Mouse (Mus musculus): ENCODE results near the gene Steap1.

The Steap1 gene

DNA sequence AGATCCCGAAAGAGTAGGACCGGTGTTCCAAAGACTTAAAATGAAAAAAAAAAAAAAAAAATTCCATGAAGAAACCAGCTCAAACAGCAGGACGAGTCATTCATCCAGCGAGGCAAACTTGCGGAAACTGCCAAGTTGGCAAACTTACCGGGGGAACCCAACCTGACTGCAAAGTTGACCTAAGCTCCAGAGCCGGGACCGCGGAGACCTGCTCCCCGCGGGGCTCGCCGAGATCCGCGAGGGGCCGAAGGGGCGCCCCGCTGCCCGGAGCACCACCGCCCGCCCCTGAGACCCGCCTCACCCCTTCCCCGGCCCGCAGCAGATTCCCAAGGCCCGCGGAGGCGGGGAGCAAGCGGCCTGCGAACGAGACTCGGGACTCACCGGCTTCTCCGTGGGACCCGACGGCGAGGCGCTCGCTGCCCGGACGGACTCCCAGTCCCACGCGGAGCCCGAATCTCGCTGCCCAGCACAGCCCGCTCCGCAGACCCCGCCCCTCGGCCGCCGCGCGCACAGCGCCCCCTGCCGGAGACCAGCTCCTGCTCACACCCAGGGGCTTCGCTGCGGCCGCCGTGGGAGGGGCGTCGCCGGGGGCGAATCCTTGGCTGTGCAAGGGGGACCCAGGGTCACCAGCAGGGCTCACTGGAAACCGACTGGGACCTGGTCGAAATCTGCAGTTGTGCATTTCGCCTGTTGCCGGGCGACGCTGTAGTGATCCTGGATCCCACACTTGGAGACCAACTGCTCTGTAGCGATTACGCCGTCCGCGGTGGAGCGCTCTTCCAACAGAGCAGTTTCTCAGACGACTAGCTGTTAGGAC lies at the start of gene Steap1:
Steap1 (minus strand) TSS at position 461 of the 817 bp plus-strand sequence.
- in situ Hi-C loops (cut with MseI, MboI), result no loop called here

DNA sequence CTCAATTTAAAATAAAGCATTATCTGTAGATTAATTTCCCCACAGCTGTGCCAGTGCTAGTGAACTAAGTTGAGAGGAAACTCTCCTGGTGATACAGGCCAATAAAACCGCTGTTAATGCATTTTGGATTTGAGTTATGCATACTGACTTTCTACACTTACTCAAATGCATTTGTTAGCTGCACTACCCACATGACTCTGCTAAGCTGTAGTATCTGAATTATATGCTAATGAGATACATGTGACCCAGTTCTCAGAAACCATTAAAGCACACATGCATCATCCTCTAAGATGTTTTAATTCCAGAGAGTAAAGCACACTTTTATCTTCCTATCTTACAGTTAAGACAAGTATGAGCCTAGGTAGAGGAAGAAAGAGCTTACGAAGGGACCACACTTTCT lies 38.0 kb upstream of the Steap1 start:
- in situ Hi-C loops (cut with MseI, MboI), result no loop called here

DNA sequence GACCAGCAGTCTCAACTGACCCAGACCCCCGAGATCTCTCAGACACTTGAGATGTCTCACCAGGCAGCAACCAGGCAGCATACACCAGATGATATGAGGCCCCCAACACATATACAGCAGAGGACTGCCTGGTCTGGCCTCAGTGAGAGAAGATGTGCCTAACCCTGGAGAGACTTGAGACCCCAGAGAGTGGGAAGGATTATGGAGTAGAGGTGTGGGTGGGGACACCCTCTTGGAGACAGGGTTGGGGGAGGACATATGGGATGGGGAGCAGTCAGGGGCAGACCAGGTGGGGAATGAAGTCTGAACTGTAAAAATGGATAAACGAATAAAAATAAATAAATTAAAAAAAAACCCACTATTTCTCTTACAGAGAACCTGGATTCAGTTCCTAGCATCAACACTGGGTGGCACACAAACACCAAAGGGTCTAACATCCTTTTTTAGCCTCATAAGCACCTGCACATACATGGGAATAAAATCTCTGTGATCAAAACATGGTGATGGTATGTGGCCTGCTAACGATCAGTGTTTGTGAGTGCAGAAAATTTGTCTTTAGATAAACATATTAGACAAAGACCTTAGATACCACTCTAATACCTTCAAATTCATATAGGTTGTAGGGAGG lies 7.4 kb upstream of the Steap1 start:
- in situ Hi-C loops (cut with MseI, MboI), result no loop called here

DNA sequence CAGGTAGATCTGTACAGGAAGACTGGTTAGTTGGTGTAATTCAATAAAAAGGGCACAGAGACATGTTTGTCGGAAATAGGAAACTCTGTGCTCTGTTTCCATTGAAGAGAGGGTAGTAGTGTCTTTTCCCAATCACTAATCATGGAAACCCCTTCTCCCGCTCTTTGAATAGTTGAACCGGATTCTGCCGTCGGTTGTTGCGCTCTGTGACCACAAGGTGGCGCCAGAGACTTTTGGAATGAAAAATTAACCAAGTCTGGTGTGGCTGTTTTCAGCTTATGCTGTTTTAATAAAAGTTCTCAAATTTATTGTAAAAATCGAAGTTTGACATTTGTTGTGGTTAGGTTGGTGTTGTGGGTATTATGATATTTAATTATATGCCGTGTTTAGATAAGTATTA lies 5.9 kb upstream of the Steap1 start:
- in situ Hi-C loops (cut with MseI, MboI), result no loop called here

DNA sequence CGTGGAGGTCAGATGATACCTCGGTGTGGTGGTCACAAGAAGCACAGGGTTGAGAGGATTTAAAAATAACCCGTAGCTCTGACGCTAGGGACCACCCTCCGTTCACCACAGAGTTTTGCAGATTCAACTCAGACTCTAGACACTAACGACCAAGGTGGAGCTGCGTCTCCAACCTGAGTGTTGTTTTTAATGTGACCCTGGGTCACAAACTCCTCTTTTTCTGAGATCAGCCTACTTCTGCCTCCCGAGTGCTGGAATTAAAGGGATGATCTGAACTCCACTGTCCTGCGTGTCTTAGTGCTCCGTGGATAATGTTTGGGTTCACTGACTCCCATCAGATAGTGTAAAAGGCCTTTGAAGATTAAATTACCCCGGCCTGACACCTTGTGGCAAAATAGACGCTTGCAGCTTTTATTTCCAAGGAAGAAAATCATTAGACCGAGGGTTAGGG lies 671 bp upstream of the Steap1 start:
- in situ Hi-C loops (cut with MseI, MboI), result loop anchor here (5.0 kb wide), 3 partner anchors 102 to 257 kb away; no protein-coding TSS in a partner anchor

DNA sequence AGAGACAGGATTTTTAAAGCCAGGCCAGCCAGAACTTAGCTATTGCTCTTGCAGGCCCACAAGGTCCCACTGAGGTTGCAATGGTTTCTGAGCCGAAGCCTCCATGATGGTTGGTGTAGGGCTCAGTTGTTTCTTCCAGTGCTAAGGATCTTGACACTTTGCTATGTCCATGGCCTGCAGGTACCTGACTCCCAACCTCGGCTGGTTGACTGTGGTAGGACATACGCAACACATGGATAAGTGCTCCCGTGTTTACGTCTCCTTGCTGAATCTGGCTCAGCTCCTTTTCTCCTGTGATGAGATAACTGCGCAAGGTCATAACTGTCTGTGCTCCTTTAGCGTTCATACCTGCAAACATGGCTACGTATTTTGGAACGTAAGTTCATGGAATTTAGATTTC lies 14.7 kb downstream of the Steap1 start:
- in situ Hi-C loops (cut with MseI, MboI), result no loop called here

DNA sequence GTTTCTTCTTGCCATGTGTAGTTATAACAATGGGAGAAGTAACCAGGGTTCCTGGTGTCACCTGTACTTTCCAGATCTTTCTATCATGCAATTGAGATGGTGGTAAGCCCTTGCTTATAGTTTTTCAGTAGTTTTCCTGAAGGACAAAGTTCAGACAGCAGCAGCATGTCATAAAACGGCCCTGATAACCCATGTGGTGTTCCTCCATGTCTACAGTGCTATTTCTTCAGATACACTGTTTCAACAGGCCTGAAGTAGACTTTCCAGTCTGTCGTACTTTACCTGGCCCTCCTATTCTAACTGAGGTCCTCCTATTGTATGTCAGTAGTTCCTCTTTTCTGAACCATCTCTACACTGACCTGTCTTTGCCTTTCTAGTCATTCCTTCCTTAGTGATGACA lies 16.3 kb downstream of the Steap1 start:
- in situ Hi-C loops (cut with MseI, MboI), result no loop called here

DNA sequence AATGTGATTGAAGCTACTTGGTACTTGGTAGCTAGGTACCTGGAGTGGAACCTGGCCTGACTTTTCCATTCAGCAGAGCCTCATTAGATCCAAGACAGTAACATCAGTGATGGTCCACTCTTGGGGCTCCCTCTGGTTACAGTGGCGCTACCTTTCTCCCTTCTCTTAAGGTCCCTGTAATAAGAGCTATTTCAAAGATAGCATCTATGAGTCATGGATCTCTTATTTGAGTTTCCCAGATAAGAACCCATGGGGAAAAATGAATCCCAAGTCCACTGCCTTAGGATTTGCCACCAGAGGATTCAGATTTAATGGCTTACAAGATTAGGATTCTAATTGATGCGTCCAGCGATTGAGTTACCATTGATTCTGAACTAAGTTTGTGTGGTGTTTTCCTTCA lies 16.9 kb downstream of the Steap1 start:
- in situ Hi-C loops (cut with MseI, MboI), result no loop called here

DNA sequence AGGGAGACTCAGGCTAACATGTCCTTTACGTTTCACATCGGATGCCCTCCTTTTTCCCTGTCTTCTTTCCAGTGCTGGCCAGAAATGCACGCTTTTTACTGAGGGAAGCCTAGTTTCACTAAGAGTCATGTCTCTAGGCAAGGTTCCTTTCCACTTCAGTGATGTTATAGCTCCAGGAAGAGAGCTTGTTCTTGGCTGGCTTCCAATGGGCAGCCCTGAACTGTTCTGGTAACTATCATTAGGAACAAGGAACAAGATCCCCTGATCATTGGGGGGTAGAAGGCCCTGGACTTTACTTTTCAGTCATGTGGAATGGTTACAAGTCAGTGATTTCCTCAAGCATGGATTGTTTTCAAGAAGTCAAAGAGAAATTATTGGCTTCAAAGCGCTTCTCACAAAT lies 19.2 kb downstream of the Steap1 start:
- in situ Hi-C loops (cut with MseI, MboI), result no loop called here

DNA sequence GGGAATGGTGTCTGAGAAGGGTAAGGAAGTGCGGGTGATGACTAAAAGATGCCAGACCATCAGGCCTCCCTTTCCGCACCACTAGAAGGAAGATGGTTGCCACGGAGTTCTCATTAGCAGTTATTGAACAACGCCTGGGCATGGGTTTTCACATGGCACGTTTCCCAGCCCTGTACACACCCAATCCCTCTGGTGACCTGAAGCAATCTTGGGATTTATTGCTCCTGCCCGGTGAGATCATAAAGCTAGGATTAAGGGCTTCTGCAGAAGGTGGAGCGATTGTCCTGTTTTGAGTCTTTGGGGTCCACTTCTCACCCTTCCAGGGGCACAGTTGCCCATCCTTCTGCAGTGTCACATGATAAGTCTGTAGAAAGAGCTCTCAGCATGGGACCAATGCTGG lies 26.9 kb downstream of the Steap1 start:
- in situ Hi-C loops (cut with MseI, MboI), result no loop called here

DNA sequence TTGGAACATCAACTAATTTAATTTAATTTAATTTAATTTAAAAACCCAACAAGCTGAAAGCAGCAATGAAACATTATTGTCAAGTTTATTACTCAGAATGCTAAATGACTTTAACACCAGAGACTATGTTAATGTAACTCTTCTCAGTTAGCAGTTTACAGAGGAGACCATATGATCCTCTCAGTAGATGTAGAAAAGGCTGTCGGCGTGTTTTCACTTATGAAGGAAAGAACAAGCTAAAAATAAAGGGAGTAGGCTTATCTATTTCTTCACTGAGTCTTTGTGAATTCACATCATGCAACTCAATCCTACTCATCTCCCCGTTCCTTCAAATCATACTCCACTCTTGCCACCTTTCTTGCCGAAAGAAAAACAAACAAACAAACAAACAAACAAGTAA lies 38.1 kb downstream of the Steap1 start:
- in situ Hi-C loops (cut with MseI, MboI), result no loop called here

DNA sequence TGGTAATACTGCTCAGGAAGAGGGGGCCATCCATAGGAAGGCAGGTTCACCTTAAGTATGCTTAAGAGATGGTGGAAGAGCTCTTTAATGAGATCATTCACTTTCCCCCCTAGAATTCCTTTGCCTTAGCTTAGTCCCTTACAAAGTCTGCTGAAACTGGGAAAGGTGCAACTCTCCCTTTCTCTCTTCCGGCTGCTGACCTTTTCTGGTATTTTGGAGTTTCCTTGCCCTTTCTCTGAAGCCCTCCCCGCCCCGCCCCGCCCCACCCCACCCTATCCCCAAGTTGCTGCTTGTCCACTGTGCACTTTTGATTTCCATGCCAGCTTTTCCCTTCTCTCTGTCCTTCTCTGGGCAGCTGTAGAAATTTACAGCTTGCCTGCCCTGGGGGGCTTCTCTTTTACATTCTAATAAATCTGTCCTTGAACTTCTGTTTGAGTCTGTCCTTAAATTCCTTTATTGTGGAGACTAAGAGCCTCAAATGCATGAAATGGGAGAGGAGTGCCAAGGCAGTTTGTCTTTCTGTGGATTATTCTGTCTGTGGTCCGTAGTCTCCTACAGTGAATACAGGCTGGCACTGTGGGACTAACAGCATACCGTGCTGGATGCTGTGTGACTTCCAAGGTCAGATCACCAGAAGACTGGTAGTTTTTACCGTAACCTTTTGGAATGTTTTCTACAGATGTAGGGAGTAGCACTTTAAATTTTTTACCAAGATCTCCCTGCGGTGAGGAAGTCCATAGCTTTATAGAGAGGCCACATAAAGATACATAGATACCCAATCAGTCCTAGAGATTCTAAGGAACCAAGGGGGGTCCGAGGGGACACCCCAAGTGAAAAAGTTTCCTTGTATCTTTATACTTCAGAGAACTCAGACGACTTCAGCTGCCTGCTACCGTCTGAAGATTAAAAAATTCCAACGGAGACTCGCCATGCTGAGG lies 41.5 kb downstream of the Steap1 start:
- in situ Hi-C loops (cut with MseI, MboI), result no loop called here

DNA sequence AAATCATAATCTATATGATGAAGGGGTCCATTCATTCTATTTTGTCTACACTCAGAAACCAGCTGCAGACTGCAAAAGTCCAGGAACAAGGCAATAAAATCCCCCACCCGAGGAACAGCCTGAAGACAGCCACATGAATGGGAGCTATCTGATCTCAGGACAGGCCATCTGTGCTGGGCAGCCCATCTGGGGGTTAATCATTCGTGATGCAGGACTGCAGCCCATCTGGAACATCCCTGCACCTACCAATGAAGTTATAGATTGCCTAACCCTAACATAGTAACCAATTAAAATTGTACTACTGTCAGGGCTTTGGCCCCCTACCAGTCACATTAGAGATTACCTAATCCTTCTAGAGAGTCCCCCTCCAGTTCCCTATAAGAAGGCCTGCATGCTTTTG lies 44.1 kb downstream of the Steap1 start:
- in situ Hi-C loops (cut with MseI, MboI), result no loop called here

DNA sequence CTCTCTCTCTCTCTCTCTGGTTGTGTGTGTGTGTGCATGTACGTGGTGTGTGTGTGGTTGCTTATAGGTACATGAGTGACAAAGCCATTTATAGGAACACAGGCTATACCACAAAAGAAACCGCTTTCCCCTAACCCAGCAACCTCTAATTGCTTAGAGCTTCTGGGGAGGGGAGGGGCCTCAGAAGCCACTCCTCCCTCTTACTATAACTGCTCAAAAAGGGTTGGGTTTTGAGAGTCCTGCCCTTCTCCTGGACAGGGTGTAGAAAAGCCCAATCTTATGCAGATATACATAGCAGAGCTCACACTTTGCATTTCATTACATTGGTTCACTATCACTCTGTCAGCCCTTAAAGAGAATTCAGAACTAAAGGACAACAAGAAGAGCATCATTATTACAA lies 48.7 kb downstream of the Steap1 start:
- in situ Hi-C loops (cut with MseI, MboI), result no loop called here

DNA sequence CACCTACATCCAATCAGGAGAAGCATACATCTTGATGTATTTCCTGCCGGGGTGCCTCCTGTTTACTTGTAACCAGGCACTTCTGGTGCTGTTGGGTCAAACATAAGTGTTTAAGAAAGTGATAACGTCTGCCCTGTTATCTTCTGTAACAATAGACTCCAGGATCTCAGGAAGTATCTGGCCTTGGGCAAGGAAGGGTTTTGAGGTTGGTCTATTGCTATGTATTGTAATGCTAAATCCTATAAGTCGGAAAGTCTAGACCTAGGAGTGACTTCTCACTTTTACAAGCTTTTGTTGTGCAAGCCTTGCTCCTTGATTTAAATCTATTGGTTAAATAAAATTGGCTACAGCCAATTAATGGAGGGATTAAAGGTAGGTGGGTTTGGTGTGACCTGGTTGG lies 50.3 kb downstream of the Steap1 start:
- in situ Hi-C loops (cut with MseI, MboI), result no loop called here

DNA sequence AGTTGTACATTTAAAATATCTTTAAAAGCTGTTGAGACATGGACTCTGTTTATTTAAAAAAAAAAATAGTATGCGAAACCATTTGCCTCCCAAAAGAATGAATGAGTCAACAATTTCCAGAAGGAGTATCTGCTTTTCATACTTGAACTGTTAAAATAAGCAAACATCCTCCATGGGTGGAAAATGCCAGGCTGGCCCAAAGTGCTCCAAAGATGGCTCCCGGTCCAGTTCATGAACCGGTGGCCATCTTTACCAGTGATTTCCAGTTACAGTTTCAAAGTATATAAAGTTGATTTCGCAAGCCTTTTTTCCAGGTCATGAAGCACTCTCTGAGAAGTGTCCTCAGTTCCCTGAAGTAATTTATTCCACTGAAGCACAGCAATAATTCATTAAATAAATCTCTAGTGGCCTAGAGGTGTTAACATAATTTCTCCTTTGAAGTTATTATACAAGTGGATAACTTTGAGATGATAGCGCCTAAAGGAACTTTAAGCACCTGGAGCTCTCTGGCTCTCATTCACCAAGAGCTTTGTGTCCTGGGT lies 53.7 kb downstream of the Steap1 start:
- in situ Hi-C loops (cut with MseI, MboI), result no loop called here

DNA sequence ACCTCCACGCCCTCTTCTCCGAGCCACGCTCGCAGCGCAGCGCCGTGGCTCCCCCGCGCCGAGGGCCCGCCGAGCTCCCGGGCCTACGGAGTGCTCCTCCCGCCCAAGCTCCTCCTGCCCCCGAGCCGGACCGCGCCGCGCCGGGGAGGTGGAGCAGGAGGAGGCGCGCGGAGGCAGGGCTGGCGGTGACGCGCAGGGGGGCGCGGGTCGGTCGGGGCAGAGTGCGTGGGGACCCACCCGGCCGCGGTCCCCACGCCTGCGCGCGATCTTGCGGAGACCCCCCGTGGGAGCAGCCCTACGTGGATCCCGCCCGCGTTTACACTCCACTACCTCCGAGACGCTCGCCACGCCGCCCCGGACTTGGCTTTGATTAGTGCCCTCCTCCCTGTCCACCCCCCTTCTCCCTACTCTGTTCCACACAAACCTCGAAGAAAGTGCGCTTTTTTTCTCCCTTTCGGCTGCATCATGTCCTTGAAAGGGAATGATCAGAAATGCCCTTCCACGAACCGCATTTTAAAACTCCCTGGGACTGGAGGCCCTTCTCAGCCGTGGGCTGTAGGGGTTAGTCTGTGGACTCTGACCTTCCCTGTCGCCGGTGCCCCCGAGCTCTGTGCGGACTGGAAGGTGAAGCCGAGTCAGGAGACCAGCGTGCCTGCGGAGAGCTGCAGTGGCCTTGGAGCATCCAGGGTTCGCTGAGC lies 55.0 kb downstream of the Steap1 start, which contains the start of gene Steap2:
Steap2 (minus strand) TSS at position 623 of the 698 bp plus-strand sequence.
- in situ Hi-C loops (cut with MseI, MboI), result no loop called here

DNA sequence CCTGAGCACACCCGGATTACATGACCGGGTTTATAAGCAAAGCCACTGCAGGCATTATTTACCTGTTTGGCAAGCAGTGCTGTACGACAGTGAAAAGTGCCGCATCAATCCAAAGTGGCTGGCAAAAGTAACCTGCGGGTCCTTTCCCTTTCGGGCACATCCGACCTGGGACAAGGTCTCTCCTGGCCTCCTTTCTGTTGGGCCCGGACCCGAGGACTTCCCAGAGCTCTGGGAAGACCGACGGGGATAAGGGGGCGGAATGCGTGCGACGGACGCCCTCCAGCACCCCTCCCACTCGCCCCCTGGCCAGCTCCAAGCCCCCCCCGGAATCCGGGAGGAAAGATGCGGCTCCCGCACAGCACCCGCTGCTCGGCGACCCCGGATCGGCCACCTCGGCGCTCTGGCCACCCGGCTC lies 55.6 kb downstream of the Steap1 start:
- in situ Hi-C loops (cut with MseI, MboI), result no loop called here

DNA sequence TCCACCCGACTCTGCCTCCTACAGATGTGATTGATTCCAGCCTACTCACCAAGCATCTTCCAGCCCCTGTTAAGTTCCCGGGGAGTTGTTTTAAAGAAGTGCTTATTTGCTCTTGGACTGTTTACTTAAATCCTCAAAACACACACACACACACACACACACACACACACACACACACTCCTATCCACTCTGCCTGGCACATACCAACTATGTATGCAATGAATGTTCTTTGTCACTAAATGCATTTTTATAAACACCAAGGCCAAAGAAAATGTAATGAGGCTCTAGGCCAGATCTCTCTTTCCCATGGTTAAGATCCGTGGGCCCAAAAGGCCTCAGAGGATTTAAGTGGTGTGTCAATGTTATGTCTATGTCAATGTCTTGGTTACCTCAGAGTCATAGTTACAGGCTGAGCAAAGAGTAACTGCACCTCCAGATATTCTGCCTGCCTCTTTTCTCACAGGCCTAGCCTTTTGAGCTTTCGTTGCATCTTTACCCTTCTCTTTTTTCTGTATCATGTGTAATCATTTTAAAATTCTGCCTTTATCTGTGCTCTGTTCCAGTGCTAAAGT lies 56.9 kb downstream of the Steap1 start:
- in situ Hi-C loops (cut with MseI, MboI), result no loop called here

DNA sequence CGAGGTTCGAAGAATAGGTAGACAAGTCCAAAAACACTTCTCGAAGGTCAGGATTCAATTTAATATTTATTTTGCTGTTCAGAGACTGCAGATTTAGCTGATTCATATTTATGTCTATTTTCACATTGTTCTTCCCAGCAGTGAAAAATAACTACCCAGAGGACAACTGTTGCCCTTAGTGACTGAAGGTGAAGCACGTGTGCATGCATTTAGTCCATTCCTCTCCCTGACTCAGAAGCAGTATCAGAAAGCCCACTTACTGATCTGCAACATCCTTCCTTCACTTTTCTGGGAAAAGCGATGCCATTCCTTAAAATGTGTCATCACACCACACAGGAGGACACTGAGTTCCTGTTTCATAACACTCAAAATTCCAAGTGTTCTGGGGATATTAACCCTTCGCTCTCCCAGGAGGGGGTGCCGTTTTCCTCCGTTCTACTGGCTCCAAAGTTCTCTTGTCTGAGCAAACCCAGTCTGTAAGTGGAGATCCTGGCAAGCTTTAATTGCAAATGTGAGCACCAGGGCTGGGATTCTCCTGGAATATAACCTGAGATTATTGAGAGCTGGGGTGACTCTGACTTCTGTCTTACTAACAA lies 60.1 kb downstream of the Steap1 start:
- in situ Hi-C loops (cut with MseI, MboI), result no loop called here
